9 mouse cellular contexts compared by ENCODE assay signal in genomic region chr3:108939573-108939972, GRCm38 (mm10). TPM values are rescaled to one million over a fixed set of nuclear protein-coding genes. Genes with fewer than 3 reads are reported as not detected.
DNase-seq lines count a peak whose midpoint lies in the region; ATAC-seq and TF ChIP-seq lines count a peak whose summit lies in the region.
"Had no signal": no experiment of that assay in that cellular context is flagged by ENCODE, and none has a peak within 500 bp of the region (broad histone marks: within the 10 kb centered on the region; RNA-seq: fewer than 3 reads in every experiment).

Gene Henmt1, plus strand, starts transcription at chr3:108939873.

- H3K36me3 ChIP-seq in heart, embryonic 15.5 days: no peaks in the 10 kb centered on the region
- no peaks in the 10 kb centered on the region for H3K36me3 ChIP-seq in ES-E14 (ENCODE audit: control insufficient read depth, insufficient read depth, low read length, poor library complexity, severe bottlenecking)
- H3K36me3 ChIP-seq in hindbrain, embryonic 11.5 days (ENCODE audit: control insufficient read depth, insufficient read depth, low read length): no peaks in the 10 kb centered on the region
- no peaks in the 10 kb centered on the region for H3K36me3 ChIP-seq in midbrain, embryonic 10.5 days

- no peak for DNase-seq in heart, postnatal 36 days
- no peak for DNase-seq in ES-E14 (ENCODE audit: low read depth, low spot score)
- DNase-seq in hindbrain, embryonic 11.5 days (ENCODE audit: low spot score): no peak
- no peak for DNase-seq in midbrain, embryonic 10.5 days (ENCODE audit: low spot score)
- DNase-seq in cerebellum, adult 18-20 months: no peak
- DNase-seq in frontal cortex, adult 2 months (ENCODE audit: extremely low spot score in 1 of 2, low spot score in 1 of 2): no peak
- DNase-seq in adrenal gland, adult (ENCODE audit: inconsistent age in 2 of 2, low spot score in 1 of 2): no peak

- H3K4me1 ChIP-seq in heart, embryonic 15.5 days (replicated peaks): peaks cover 5% of the 10 kb centered on the region; the same call in 1 of the 2 replicates
- no peaks in the 10 kb centered on the region; a peak in 1 of 4 replicates for H3K4me1 ChIP-seq in ES-E14 (ENCODE audit: control insufficient read depth in 2 of 2, insufficient read depth in 2 of 2, low read length in 2 of 2, poor library complexity in 1 of 2)
- H3K4me1 ChIP-seq in hindbrain, embryonic 11.5 days (replicated peaks; ENCODE audit: control insufficient read depth, insufficient read depth, low read length): no peaks in the 10 kb centered on the region
- peaks cover 5% of the 10 kb centered on the region for H3K4me1 ChIP-seq in midbrain, embryonic 10.5 days

- no peak within 1 kb of the TSS for H3K9ac ChIP-seq in heart, embryonic 15.5 days
- peak within 1 kb of the TSS; percentile 35 for H3K9ac ChIP-seq in ES-E14 (ENCODE audit: insufficient read depth, low read depth, low read length, poor library complexity, severe bottlenecking)
- no peak within 1 kb of the TSS for H3K9ac ChIP-seq in hindbrain, embryonic 11.5 days (ENCODE audit: low read depth, low read length)

- WGBS in heart, embryonic 15.5 days: 72% methylated on average over 5 of the region's 5 CpGs
- 82% methylated on average over 5 of the region's 5 CpGs for WGBS in hindbrain, embryonic 11.5 days
- WGBS in midbrain, embryonic 10.5 days: 87% methylated on average over 5 of the region's 5 CpGs

- intact Hi-C loops in heart, postnatal 36 days (cut with DNase I): no loop called here

- H3K4me3 ChIP-seq in heart, embryonic 15.5 days: peak within 1 kb of the TSS; percentile 36
- H3K4me3 ChIP-seq in ES-E14 (ENCODE audit: insufficient read depth in 1 of 2, low read depth in 1 of 2, low read length in 2 of 2, poor library complexity in 1 of 2, severe bottlenecking in 1 of 2): peak within 1 kb of the TSS; percentile 40 to 43
- peak within 1 kb of the TSS; percentile 16; the same call in 1 of the 2 replicates for H3K4me3 ChIP-seq in hindbrain, embryonic 11.5 days (ENCODE audit: low read depth, low read length)
- H3K4me3 ChIP-seq in midbrain, embryonic 10.5 days: peak within 1 kb of the TSS; percentile 48

- H3K27ac ChIP-seq in heart, embryonic 15.5 days: no peak within 1 kb of the TSS
- H3K27ac ChIP-seq in ES-E14 (ENCODE audit: insufficient read depth, low read depth, low read length, poor library complexity, severe bottlenecking): no peak within 1 kb of the TSS
- H3K27ac ChIP-seq in hindbrain, embryonic 11.5 days (ENCODE audit: low read depth, low read length): no peak within 1 kb of the TSS
- H3K27ac ChIP-seq in midbrain, embryonic 10.5 days (replicated peaks): no peak within 1 kb of the TSS

- no peak for ATAC-seq in heart, embryonic 15.5 days (replicated peaks; ENCODE audit: insufficient number of reproducible peaks, insufficient read depth, low FRiP score, low read depth)
- ATAC-seq in hindbrain, embryonic 11.5 days (ENCODE audit: low FRiP score): no peak

- peaks cover 3% of the 10 kb centered on the region; the same call in 1 of the 2 replicates for H3K27me3 ChIP-seq in heart, embryonic 15.5 days
- H3K27me3 ChIP-seq in hindbrain, embryonic 11.5 days (ENCODE audit: control insufficient read depth, insufficient read depth, low read length): no peaks in the 10 kb centered on the region
- H3K27me3 ChIP-seq in midbrain, embryonic 10.5 days (ENCODE audit: low read depth, poor library complexity, severe bottlenecking): no peaks in the 10 kb centered on the region
- H3K27me3 ChIP-seq: CH12.LX had no signal

- in situ Hi-C loops in ES-E14 (cut with MboI; ENCODE audit: low sequenced_read_pairs in 2 of 2, unreplicated experiment in 2 of 2): no loop called here

- no peaks in the 10 kb centered on the region for H3K9me3 ChIP-seq in heart, embryonic 15.5 days (replicated peaks)
- no peaks in the 10 kb centered on the region; the same call in 1 of the 2 replicates for H3K9me3 ChIP-seq in ES-E14 (ENCODE audit: control insufficient read depth, insufficient read depth, low read depth, low read length)
- no peaks in the 10 kb centered on the region for H3K9me3 ChIP-seq in hindbrain, embryonic 11.5 days (ENCODE audit: control insufficient read depth, low read length)
- H3K9me3 ChIP-seq in midbrain, embryonic 10.5 days (replicated peaks): peaks cover 7% of the 10 kb centered on the region; the same call in 1 of the 2 replicates

- peak within 1 kb of the TSS; percentile 74 for H3K4me2 ChIP-seq in heart, embryonic 15.5 days
- peak within 1 kb of the TSS; percentile 40 for H3K4me2 ChIP-seq in hindbrain, embryonic 11.5 days (replicated peaks; ENCODE audit: low read depth, low read length)

TF ChIP-seq in ES-E14, 5 proteins besides CTCF, POLR2A, EP300 and RAD21:
- TF ChIP-seq CHD2 (IDR thresholded peaks at IDR 0.05; ENCODE audit: low read depth, low read length): no peak
TF ChIP-seq in ES-E14: peak in this region for 0.

RNA-seq across cellular contexts. Expression of gene Henmt1, which starts in this region (rescaled TPM):
- 0.25 TPM in 1 of 2 replicates, not detected in the other for polyA plus RNA-seq in heart, embryonic 15.5 days (2015; fragmentation: Nextera tagmentation; extraction: Ambion mirVana)
- not detected for total RNA-seq in heart, postnatal 36 days (2021)
- total RNA-seq in ES-E14 (2012; rRNA removed): 0.53 and 1.7 TPM in 2 replicates
- polyA plus RNA-seq in hindbrain, embryonic 11.5 days (2014; fragmentation: Nextera tagmentation; extraction: Ambion mirVana): 0.52 and 0.84 TPM in 2 replicates
- polyA plus RNA-seq in midbrain, embryonic 10.5 days (2016; fragmentation: Nextera tagmentation; extraction: Ambion mirVana): 0.62 and 0.67 TPM in 2 replicates
- 1.4 and 1.6 TPM in 2 replicates for polyA plus RNA-seq in frontal cortex, adult 2 months (2012; rRNA removed)
- total RNA-seq: CH12.LX had no signal
